Mouse (Mus musculus): ENCODE measurements around the gene Skap1. TPM values are rescaled to one million over a fixed set of nuclear protein-coding genes. Genes with fewer than 3 reads are reported as not detected.
"Not testable (repeated sequence)": the region's sequence is repeated elsewhere in the genome, so short reads cannot be mapped to it uniquely, and the experiment has no call there.

Gene Skap1
- total RNA-seq, 2 experiments from 2014 or later: 0.46 TPM; not detected in 1

DNA sequence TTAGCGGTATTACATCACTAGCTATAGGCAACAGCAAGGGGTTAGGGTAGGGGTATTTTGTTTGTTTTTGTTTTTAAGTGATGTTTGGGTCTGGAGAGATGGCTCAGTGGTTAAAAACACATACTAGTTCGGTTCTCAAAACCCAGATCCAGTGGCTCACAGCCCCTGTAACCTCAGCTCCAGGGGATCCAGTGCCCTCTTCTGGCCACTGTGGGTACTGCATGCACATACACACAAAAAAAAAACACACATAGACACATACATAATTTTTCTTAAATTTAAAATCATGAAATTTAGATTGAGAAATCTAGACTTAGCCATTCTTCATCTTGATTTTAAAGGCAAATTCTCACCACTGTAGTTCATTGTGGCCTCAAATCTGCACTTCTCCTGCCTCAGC, 221.0 kb downstream of the Skap1 start:
- ATAC-seq (replicated peaks; ENCODE audit: poor library complexity): no peak

DNA sequence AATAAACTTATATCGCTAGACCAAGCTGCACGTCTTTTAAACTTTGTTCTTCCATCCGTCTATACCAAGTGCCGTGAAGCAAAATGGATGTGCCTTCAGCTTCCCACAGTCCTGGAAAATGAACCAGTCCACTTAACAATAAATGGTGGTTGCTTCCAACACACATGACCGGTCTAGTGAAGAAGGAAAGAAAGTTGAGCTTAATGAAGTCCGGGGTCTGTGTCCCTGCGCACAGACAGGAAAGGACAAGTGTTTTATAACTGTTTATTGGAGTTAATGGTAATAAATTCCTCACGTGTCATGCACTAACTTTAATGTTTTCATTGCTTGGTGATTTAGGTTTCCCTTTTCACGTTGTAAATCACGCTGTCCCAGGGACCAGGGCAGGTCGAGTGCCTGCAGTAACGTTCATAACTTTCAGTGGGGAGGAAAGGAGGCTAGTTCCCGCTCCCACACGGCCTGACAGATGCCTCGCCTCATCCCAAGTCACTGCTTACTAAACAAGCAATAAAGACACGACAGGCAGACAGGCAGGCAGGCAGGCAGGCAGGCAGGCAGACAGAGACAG, 222.4 kb downstream of the Skap1 start:
- ATAC-seq (replicated peaks; ENCODE audit: poor library complexity): no peak

DNA sequence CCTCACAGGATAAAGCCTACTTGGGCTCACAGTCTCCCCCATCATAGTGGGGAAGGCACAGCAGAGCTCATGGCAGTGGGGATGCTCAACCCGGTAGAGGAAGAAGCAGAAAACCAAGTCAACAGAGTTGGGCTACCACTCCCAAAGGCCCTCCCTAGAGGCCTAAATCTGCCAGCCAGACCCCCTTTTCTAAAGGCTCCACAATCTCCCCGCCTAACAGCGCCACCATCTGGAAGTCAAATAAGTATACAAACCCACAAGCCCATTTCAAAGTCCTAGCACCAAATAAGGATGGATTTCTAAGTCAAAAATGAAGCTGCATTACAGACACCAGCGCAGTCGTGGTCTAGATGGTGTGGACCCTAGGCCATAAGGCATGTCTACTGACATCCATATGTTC, 227.9 kb downstream of the Skap1 start:
- no peak for ATAC-seq (replicated peaks; ENCODE audit: poor library complexity)

DNA sequence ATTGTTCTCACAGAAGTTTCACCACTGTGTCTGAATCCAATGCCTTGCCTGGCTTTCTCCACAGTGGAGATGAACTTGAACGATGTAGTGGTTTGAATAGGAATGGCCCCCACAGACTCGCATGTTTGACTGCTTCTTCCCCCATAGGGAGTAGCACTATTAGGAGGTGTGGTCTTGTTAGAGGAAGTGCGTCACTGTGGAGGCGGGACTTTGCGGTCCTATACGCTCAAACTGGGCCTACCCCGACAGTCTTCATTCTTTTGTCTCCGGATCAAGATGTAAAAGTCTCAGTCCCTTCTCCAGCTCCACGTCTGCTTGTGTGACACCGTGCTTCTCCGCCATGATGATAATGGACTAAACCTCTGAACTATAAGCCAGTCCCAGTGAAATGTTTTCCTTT, 229.0 kb downstream of the Skap1 start:
- ATAC-seq (replicated peaks; ENCODE audit: poor library complexity): no peak

DNA sequence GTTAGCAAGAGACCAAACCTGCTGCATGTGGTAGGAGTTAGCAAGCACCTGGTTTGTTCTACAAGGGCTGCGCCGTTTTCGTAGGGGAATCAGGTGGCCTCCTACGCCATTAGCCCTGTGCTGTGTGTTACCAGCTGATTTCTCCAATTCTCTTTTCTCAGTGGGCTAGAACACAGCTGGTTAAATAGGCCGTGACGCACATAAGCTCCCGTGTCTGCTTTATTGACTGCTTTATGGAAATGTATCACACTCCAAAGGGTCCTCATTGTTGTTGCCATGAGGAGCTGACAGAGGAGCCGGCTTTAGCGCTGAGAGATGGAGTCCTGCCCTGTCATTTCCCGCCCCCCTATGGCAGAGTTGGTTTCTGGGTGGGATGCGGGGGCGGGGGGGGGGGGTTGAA, 230.4 kb downstream of the Skap1 start:
- no peak for ATAC-seq (replicated peaks; ENCODE audit: poor library complexity)

DNA sequence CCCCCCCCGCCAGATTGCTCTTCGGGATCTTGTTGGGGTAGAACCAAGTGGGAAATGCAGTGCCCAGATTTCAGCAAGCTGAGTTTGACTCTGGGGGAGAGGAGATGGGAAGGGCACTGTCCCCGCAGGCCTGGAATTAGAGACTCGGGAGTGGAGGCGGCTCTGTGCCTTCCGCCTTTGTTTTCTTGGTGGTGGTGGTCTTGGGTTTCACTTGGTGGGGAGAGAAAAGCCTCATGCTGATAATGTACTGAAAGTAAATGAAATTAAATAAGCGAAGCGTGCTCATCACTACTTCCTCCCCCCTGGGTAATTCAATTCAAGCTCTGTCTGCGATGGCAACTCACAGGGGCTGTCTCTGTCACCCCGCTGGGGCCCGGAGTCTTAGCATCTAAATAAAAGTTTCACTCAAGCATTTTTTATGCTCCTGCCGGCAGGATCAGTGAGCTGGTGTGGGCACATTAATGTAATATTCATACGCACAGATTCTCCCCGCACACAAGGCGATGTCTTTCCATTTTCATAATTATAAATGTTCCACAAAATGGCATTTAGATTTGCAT, 231.9 kb downstream of the Skap1 start:
- ATAC-seq (replicated peaks; ENCODE audit: poor library complexity): no peak

DNA sequence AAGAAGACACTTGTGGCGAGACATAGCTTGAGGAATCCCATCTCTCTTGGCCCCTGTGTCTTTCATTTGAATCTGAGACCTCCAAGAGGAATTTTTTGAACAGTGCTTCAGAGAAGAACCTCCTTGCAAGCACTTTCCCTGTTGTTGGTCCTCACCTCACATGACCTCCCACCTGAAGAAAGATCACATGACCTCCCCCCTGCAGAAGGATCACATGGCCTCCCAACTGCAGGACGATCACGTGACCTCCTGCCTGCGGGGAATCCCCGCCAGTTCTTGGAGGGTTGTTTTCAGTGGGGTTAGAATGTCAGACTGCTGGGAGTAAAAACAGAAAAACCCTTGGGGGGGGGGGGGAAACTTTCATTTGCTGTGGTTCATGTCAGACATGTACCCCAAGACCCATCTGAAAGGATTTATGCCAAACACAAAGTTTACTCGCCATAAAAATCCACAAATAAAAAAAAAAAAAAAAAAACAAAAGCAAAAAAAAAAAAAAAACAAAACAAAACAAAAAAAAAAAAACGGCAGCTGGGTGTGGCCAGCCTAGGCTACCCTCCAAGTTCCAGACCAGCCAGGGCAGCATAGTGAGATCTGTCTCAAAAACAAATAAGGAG, 232.6 kb downstream of the Skap1 start:
- ATAC-seq (replicated peaks; ENCODE audit: poor library complexity): no peak

DNA sequence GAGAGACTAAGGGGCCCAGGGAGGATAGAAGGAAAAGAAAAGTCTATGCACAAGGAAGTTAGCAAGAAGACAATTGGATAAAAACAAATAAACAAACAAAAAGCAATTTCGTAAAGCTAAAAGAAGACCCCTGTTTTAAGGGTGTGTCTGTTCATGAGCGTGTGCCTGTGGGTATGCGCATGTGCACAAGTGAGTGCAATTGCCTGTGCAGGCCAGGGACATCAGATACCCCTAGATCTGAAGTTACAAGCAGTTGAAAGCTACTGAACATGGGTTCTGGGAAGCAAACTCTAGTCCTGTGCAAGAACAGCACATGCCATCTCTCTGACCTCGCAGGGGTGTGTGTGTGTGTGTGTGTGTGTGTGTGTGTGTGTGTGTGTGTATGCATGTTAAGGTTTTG, 233.1 kb downstream of the Skap1 start:
- no peak for ATAC-seq (replicated peaks; ENCODE audit: poor library complexity)

DNA sequence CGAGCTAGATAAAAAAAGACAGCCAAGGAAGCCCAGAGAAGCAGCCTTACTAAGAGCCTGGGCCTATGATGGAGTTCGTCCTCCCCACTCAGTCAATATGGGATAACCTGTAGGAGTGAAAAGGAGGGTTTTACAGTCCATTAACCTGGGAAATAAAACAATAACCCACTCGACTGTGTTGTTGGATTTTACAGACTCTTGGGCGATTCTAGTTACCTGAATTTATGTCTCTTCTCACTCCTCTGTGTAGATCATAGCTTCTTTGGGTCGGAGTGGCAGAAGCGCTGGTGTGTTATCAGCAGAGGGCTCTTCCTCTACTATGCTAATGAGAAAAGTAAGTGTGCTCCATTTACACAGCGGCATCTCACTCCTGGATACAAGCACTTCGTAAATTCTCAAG, 239.4 kb downstream of the Skap1 start:
- ATAC-seq (replicated peaks; ENCODE audit: poor library complexity): no peak

DNA sequence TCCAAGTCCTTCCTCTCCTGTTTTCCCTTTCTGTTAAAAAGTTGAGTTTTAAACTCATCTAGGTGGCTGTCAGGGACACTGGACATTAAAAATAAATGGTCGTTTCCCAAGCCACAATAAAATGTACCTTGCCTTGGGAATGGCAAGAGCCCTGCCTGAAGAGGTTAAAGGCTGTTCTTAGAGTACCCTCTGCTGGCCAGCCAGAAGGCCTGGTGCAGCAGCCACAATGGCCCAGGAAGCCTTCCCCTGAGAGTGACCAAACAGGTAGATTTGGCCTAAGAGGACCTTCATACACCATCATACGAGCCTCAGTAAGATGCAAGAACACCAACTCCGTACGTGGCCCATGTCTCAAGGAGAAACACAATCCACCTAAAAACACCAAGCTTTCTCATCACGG, 246.9 kb downstream of the Skap1 start:
- no peak for ATAC-seq (replicated peaks; ENCODE audit: poor library complexity)

DNA sequence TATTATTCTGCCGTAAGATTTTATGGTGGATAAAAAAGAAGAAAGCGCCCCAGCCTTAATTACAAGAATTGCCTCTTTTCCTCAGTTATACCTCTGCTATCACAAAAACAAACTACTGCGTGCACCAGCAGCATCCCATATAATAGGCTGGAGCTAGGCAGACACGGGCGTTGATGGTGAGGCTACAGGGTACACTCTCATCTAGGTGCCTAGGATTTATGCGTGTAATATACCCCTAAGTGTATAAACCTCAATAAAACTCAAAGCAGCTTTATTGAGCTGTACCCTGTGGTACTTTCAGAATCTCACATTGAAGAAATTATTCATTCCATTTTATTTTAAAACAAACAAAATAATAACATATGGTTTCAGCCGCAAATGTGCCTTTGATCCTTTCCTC, 247.3 kb downstream of the Skap1 start:
- no peak for ATAC-seq (replicated peaks; ENCODE audit: poor library complexity)

DNA sequence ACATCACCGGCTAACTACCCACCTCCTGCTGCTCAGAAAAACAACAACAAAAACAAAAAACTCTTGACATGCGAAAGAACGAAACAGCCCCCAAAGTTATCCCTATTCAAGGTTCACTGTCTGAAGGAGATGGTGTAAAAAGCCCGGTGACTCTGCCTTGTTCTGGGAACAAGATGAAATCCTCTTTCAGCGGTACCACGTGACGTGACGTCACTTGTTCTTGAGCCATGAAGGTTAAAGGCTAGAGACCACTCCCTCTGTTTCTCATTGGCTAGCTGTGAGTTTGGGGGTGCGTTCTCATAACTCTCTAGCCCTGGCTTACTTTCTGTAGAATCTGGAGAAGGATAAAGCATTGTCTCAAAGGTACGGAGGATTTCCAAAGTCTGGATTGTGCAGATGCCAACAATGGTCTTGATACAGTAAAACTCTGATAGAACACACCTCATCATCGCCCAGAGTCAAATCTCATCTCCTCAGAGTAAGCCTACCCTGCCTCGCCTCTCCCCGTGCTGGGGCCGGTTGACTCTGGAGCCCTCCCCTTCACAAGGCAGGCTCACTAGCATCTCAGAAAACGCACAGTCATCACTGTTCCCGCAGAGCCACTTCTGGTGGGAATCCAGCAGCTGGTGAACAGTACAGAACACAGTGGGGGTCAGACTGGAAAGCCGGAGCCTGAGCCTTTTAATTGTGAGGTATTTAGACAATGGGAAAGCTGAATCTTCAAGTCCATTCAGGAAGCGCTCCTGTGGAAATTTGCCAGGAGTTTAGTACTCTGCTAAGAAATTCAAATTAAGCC, 249.0 kb downstream of the Skap1 start:
- ATAC-seq (replicated peaks; ENCODE audit: poor library complexity): no peak

DNA sequence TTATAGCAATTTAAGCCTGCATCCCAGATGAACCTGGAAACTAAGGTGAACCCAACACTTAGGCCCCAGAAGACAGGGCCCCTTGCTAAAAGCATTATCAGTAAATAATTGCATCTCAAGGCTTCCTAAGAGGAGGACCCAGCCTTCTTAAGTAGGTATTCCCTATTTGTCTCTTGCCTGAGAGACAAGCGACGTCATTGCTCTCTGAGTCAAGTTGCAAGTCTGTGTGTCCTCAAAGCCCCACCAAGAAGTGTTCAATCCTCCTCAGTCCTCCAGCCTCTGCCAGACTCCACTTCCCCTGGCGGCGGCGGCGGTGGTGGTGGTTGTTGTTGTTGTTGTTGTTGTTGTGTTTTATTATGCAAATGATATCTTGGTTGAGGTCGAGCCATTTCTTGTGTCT, 249.6 kb downstream of the Skap1 start:
- ATAC-seq (replicated peaks; ENCODE audit: poor library complexity): no peak

DNA sequence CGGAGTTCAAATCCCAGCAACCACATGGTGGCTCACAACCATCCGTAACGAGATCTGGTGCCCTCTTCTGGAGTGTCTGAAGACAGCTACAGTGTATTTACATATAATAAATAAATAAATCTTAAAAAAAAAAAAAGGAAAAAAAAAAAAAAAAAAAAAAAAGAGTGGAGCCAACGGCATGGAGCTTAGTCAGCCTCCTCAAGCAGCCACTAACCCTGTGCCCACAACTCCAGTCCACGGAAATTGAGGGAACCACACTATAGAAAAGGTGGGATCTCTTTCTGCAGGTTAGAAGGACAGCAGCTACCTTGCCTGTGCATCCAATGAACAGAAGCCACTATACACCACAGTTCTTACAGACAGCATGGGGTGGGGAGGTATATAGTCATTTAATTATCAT, 250.8 kb downstream of the Skap1 start:
- not testable (repeated sequence) for ATAC-seq (replicated peaks; ENCODE audit: poor library complexity)

DNA sequence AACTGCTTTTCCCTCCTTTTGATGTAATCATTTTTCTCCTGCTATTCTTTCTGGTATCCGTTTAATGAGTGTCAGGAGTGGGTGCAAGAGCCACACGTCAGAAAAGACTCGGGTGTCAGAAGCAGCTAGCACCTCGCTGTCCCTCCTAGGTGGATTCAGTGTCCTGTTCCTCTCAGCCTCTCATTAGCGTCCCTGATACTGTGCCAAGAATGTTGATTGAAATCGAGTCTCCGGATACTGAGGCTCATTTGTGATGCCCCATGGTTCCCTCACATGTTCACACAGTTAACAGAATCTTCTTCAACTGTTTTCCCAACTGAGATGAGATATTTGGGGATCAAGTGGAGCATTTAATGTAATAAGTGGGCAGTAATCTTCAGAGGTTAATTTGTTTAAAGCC, 254.2 kb downstream of the Skap1 start:
- no peak for ATAC-seq (replicated peaks; ENCODE audit: poor library complexity)

DNA sequence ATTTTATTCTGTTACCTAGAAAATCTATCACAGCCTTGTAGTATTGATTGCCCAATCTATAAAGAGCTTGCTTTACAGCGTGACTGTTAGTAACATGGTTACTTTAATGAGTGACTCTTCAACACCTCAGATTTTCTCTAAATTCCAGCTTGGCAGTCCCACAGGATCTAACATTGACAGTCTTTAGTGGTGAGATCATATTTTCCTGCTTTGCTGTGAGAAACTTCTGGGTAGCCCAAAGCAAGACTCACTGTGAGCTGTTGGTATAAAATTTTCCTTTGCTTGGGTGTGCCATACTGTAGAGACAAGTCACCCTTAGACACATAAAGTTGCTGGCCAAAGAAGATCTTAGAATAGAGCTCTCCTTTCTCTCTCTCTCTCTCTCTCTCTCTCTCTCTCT, 261.4 kb downstream of the Skap1 start:
- no peak for ATAC-seq (replicated peaks; ENCODE audit: poor library complexity)

DNA sequence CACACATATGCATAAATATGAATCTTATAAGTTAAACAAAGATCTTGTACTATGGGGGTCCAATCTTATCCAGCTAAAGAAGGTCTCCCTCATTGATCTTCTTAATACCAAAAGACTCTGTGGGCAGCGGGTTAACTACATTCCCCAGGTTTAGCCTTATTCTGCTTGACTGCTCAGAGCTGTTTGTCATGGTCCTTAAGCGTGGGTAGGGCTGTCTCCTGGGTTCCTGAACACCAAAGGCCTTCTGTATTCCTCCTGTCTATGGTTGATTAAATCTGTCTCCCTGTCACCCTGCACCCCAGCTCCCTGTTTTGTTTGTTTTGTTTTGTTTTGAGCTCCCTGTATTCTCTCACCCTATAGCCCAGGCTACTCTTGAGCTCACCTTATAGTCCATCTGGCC, 264.2 kb downstream of the Skap1 start:
- ATAC-seq (replicated peaks; ENCODE audit: poor library complexity): no peak

DNA sequence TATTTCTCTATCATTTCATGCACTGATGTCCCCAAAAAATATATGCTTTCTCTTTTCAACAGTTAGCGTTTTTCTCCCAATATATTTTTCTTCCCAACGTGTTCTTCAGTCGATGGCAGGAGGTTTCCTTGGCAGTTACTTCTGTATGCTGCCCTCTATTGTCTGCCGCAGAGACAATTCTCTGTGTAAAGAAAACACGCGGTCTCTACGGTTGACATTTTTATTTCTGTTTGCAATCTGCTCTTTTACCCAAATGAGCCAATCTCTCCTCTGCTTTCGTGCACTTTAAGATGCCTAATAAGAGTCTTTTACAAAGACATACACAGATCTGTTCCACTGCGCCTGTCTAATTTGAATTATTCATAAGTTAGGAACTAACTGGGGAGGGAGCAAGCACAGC, 265.1 kb downstream of the Skap1 start:
- no peak for ATAC-seq (replicated peaks; ENCODE audit: poor library complexity)

DNA sequence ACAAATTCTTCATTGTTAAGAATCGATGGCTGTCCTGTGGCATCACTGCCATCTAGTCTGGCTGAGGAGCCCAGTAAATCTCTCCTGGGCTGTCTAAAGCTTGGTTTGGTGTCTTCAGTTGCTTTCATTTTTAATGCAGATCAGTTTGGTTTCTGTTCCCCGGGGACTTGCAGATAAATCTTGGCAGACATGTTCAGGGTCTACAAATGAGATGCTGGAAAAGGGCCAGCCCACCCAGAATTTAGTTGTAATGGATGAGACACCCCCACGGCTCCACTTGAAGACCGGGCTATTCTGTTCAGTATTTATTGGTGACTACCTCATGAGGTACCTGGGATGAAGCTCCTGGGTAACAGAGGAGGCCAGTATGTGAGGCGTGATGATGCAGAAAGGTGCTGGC, 265.9 kb downstream of the Skap1 start:
- no peak for ATAC-seq (replicated peaks; ENCODE audit: poor library complexity)

DNA sequence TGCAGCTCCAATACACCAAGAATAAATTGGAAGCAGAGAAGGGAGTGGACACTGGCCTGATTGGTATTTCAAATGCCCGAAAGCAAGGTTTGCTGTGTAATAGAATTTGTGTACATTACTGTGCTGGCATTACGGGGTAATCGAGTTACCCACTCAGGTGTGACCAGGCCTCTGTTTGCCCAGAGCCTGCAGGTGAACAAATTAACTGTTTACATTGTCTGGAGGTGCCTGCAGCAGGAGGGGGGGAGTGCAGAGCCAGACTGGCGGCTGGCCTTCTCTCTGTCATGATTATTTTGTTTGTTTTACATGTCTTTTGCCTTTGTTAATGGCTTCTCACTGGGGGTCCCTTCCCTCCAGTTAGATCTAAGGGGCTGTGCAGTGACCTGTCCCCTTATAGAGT, 268.3 kb downstream of the Skap1 start:
- ATAC-seq (replicated peaks; ENCODE audit: poor library complexity): no peak

DNA sequence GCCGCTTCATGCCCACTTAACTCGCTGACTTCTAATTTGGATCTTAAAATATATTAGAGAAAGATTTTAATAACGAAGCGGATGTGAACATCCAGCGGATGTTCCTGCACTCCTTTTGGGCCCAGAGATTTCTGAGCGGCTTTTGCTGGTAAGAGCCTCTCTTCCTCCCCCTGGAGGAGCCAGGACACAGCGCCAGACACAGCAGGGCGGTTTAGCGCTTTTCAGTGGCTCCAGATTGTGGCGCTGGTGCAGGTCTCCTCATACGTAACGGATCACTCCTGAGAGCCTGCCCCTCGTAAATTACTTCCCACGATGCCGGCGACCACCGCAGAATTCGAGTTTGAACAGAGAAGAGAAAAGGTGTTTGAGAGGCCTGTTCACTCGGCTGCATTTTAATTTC, 271.5 kb downstream of the Skap1 start:
- ATAC-seq (replicated peaks; ENCODE audit: poor library complexity): 0 out of 2 replicates have a peak, but pooled peaks have one; percentile 34

DNA sequence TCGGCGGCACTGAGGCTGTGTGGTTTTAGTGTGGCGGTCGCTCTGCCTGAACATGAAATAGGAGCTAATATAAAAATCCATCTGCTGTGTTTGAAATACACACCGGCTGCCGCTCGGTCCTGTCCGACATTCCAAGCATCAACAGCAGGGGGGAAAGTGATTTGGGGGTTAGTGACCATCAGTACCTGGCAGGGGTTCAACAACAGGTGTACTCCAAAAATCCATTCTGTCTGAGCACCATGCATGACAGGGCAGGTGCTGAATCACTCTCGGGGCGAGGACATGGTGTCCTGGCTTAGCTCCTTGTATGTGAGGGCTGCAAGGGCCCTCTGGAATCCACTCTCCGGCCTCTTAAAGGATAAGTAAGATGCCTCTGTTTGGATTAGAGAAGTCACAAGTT, 272.0 kb downstream of the Skap1 start:
- no peak for ATAC-seq (replicated peaks; ENCODE audit: poor library complexity)

Measured in megakaryocyte progenitor cell, adult 5-6 weeks (primary cell).